Mouse (Mus musculus) brain, adult 2 months (tissue): ENCODE results near the gene Rasa3.

Experiments used
- DNase-seq: peaks from one replicate; pipeline ENCODE4 v3.0.0; 2011; ENCODE audit warnings: low read depth, low spot score

Gene Rasa3

DNA sequence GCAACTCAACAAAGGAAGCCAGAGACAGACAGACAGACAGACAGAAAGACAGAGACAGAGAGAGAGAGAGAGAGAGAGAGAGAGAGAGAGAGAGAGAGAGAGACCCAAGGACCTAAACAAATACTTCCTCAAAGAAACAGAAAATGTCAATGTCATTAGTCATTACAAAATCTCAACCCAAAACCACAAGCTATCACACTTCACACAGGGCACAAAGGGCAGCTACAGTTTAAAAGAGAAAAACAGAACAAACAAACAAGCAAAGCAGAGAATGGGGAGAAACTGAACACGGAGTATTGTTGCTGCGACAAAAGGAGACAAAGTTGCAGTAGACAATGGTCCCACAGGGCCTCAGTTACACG lies 28.3 kb downstream of the Rasa3 start:
- DNase-seq: no peak

DNA sequence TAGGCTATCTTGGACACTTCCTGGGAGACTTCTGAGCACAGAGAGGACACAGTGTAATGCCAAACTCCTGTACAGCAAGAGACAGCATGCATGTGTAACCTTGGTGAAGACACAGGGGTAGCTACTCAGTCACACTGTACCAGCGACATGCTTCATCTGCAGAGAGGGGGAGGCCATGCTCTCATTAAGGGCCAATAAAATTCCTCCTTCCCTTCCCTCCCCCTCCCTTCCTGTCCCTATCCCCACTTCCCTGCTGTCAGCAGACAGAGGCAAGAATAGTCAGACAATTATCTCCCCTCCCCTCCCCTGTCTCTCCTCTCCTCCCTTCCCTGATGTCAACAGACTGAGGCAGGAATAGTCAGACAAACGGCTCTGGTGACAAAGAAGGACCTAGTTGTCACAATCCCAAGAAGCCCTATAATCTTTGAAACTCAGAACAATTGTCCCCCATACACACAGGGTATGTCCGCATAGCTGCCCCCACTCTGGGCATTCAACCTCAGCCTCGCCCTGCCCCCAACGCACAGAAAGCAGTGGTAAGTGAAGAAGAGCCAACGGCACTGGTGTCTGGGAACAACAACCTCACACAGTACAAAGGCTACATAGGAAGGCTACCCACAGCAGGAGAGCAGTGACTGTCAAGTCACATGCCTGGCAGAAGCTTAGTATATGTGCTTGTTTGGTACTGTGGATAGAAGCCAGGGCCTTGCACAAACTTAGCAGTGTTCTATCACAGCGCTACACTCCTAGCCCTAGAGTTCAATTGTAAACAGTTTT lies 28.8 kb downstream of the Rasa3 start:
- peak; percentile 92 for DNase-seq

DNA sequence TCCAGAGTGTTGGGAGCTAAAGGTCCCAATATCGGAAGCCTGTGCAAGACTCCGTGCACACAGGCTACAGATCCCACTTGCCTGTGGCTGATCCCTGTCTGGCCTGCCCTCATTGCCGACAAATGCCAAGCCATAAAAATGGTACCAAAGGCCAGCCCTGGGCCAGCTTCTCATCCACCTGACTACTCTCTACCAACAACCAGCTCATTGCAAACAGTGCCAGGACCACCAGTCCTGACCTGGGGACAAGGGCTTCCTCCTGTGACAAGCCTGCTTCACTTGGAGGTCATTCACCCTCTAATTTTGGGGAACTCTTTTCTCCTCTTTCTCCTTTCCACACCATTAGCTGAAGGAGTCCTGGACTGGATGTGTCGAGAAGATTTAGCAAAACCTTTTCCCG lies 29.8 kb downstream of the Rasa3 start:
- no peak for DNase-seq

DNA sequence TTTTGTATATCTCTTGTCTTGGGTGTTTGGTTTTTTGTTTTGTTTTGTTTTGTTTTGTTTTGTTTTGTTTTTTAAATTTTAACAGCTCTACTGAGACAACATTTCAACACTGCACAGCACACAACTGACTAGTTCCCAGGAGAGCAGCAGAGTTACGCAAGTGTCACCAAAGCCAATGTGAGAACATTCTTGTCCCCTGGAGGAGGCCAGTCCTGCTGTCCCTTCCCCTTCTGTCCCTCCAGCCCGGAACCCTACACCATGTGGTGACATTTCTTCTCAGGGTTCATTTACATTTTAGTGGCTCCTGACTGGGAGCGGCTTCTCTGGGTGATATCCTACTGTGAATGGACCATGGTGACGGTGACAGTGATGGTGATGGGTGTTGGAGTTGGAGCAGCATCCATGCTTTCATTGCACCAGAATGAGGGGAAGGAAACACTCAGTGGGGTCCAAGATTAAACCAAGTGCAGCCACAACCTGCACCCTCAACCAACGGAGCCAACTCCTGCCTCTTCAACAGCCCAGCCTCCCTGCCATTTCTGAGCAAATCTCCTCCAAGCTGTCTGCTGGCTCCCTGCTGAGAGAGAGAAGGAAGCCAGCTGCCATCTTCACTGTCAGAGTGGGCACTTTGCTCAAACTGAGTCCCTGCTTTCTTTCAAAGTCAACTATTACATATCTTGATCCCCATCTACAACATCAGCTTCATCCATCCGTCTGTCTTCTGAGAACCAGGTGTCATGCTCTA lies 32.3 kb downstream of the Rasa3 start:
- DNase-seq: peak; percentile 68

DNA sequence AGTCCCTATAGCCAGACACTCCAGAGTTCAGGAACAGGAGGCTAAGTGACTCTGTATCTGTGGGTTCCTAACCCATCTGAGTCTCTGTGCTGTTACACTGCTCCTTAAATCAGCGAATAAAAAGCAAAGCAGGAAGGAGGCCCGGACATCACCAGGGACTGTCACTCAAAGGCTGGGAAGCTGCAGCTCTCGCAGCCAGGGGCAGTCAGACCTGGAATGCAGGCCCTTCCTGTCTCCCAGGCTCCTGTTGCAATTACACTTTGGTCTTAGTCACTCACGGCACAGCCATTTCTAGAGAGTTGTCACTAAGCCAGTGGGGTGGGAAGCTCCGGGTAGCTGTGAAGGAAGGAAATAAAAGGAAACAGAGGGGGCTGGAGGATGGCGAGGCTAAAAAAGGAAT lies 33.2 kb downstream of the Rasa3 start:
- peak; percentile 92 for DNase-seq

DNA sequence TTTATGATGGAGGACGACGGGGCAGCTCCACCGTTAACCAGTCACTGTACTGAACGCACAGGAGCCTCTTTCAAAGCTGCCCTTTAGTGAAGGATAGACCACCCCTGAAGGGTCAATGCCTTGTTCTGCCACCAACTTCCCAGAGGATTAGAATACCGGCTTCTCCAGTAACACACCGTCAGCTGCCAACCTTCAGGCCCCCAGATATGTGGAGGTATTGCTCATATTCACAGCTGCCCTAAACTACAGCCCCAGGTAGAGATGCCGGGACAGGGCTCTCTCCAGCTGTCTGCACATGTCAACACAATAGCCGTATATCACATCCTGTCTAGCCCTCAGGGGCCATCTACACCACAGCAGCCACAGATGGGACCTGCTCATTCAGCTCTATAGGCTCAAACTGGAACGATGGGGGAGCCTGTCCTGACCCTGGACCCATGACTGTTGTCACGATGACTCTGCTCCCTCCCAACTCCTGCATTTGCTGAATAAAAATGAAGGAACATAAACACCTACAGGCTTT lies 34.7 kb downstream of the Rasa3 start:
- DNase-seq: no peak

DNA sequence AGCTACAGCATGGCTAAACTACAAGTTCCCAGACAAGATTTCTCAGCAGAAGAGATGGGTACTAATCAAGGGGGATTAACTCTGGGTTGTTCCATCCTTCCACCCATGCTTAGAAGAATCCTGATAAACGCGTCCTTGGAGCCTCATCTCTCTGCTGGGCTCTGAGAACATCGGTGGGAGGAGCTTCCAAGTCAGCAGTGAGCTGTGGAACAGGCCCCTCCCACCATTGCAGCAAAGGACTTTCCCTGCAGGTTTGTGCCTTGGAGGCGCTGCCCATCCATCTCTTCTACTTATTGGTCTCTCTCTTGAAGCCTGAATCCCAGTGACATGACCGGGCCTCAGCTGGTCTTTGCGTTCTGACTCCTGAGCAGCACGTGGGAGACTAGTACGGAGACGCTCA lies 36.2 kb downstream of the Rasa3 start:
- peak; percentile 60 for DNase-seq

DNA sequence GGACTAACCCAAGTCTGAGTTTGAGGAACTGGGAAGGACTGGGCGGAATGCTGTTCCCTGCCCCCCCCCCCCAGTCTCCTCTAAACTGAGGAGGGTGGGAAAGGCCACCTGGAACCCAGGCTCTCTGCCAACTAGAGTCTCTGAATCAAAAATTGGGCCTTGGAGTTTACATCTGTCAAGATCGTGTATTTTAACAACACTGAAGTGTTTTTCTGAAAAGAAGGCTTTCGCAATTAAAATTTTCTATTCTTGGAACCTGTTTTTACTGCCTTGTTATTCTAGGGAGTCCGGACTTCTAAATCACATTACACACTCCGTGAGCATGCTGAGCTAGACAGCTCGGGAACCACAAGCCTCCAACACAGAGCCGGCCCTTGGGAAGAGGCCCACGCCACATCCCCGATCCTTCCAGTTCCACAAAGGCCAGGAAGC lies 36.9 kb downstream of the Rasa3 start:
- peak; percentile 81 for DNase-seq

DNA sequence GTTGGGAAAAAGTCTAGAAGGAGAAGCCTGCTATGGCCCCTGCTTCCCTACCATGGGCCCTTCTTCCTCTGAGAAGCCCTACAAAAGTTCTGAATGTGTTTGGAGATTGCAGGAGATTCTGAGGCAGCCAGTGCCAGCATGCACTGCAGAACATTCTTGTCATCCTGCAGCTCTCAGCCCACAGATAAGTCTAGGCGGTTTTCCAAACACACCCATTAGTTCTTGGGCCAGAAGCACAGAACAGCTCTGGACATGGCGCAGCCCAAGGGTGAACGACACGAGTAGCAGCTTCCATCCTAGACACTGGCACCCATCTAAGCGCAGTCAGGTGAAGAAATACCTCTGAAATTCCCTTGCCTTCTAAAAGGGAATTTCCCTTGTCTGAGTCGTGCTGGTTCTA lies 44.3 kb downstream of the Rasa3 start:
- DNase-seq: no peak

DNA sequence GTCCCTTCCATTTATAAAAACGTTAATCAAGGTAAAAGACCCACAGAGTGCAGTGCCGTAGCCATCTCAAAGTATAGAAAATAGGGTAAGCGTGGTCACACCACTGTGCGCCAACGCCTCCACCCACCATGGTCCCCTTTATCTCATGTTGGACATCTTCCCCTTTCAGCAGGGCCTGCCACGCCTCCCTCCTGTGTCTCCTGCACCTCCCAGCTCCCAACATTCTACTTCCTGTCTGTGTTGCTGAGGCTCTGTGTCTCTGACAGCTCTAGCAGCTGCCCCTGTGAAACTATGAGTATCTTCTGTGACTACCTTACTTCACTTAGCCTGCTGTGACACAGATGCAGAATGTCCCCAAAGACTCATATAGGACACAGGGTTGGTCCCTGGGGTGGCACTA lies 45.1 kb downstream of the Rasa3 start:
- no peak for DNase-seq

DNA sequence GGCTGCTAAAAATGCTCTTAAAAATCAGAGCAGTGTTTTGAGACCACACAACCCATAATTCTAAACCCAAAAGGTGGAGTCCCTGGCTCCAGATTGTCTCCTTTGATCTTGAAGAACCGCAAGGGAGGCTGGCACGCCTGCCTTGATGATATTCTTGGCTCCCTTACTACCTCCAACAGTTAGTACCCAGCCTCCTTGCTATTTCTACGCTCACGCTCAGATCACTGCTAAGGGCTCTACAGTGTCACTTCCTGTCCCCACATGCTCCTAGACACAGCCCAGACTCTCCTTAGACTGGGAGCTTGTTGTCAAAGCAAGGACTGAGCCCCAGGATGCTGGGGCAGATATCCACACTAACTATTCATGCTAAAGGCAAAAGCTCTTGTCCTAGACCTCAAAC lies 46.6 kb downstream of the Rasa3 start:
- peak; percentile 84 for DNase-seq

DNA sequence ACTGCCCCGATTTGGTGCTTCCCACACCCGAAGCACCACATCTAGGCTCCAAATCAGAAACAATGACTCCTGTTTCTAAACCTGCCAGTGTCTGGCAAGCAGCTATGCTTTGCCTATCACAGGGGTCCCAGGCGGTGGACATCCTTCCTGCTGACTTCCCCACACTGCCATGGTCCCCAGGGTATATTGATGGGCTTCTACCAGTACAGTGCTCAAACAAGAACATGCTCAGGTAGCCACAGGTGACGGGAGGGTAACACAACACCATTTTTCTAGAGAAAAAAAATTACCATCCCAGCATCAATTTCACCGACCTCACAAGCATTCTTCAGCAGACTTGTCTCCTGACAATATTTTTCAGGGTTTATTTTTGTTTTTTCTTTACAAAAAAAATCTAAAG lies 47.2 kb downstream of the Rasa3 start:
- no peak for DNase-seq

DNA sequence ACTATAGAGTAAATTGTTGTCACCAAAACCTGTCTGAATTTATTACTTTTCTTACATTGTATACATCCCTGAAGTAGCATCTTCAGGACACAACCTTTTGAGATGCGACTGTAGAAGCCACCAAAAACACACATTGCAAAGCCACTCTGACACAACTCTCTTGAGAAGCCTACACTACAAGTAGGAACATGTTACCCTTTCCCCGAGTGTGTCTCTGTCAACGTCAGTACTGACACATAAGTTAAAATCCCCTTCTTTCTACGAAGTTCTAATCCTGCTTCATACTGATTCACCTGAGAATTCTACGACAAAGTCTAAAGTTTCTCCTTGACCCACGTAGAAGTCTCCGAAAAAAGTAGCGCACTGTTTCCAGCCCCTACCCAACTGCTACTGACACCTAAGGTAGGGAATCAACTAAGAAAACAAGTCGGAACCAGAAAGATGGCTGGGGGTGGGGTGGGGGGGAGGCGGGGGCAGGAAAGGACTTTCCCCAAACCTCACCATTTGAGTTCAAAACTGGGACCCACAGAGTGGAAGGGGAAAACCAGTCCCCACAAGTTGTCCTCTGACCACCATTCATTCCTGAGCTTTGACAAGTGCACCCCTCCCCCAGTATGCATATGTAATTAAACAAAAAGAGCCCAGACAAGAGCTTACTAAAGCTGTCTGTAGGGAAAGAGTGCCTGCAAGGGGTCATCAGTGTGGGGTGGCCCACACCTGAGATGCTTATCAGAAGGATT lies 47.9 kb downstream of the Rasa3 start:
- DNase-seq: no peak

DNA sequence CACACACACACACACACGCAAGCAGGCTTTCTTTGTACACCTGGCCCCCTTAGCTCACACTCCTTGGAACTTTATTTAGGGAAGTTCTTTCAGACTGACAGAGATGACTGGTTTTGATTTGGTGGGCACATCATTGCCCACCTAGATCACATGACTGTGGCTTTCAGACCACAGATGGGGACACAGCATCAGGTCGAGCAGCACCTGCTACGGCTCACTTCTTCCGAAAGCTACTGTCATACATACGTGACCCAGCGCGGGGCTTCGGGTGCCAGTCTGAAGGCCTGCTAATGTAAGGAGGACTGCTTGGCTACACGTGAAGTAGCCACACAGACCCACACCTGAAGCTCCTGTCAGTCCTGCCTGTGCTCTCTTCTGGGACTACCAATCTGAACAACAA lies 49.3 kb downstream of the Rasa3 start:
- DNase-seq: no peak

DNA sequence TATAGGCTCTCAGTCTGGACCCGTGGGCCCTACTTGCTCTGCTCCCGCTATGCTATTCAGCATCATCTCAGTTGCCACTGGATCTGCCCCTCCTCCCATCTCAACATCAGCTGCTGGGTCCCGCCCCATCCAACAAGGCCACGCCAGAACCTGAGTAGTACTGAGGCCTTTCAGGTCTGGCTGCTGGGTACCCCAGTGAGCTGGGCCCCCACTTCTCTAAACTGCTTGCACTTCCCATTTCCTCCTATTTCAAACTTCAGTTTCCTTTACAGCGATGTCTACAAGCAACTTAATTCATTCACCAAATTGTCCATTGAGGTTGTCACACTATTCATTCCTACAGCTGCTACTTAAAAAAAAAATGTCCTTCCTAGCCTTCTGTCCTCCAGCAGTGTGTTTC lies 49.8 kb downstream of the Rasa3 start:
- no peak for DNase-seq

DNA sequence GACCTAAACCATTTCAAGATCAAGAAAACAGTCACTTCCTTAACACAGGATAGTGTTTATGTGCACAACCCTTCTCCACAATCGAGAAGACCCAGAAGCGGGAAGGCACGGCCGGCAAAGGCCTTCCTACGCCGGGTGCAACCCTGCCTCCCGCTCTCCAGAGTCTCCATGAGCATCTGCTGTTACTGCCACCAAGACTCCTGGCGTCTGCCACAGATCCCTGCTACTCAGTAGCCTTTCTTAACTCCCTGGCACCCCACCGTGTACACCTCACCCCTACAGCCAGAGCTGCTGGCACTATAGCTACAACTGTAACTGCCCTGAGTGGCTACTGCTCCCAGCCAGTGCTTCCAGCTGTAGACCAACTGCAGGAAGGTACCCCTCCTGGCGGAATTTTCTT lies 51.3 kb downstream of the Rasa3 start:
- DNase-seq: no peak

DNA sequence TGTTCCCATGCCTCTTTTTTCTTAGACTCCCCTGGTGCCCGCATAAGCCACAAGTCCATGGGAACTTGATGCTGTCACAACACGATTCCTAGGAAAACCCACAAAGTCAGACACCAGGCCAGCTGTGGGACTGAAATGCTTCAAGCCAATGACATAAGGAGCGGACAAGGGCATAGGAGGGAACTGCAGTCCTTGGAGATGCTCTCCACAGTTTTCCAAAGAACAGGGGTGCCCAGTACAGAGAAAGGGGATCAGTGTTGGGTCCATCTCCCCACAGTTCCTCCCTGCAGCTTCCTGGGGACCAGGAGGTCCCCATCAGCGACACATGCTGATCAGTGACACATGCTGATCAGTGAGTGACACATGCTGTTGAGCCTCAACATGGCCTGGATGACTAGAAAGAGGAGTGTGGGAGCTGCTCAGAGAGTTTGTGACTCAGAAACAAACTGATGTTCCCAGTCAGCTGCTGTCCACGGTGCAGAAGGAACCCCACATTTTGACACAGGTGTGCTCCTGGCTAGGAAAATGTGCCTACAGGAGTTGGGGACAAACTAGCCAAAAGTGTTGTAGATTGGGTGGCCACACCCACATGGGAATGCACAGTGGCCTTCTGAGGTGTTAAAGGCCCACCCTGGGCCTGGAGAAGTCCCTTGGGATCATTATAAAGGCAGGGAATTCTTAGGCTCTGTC lies 52.0 kb downstream of the Rasa3 start:
- no peak for DNase-seq

DNA sequence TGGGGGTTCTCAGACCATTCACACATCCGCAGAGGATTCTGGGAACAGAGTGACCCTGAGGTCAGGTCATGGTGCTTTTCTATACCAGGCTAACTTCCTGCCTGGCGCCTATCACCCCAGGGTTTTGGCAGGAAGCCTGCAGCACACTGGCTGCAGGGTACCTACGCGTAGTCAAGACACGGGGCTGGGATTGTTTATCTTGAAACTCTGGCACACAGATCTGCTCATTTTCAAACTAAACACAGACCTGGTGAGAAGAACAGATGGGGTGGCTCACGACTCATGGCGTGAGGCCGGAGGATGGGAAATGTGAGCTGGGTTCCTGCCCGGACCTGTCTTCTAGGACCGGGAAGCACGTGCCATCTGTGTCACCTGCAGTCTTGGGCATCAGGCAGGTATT lies 52.5 kb downstream of the Rasa3 start:
- peak; percentile 99 for DNase-seq

DNA sequence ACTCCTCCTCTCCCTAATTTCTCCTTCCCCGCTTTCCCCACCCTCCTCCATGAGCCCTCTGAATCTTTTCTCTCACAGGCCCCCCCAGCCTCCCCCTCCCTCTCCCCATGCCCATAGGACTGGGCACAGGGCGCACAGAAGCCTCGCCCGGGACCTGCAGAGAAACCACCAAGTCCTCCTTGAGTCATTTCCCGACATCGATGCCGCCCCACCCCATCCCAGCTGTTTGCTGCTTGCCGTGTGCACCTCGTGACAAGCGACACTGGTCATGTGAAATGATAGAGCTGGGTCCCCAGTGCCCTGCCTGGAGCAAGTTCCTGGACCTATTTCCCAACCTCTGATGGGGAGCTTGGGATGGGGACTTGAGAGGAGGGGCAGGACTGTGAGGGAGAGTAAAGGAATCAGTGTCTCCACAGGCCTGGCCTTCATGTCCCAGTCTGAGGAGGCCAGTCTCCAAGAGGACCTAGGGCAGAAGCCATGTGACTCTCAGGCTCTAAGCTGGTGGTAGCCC lies 53.4 kb downstream of the Rasa3 start:
- peak; percentile 76 for DNase-seq

DNA sequence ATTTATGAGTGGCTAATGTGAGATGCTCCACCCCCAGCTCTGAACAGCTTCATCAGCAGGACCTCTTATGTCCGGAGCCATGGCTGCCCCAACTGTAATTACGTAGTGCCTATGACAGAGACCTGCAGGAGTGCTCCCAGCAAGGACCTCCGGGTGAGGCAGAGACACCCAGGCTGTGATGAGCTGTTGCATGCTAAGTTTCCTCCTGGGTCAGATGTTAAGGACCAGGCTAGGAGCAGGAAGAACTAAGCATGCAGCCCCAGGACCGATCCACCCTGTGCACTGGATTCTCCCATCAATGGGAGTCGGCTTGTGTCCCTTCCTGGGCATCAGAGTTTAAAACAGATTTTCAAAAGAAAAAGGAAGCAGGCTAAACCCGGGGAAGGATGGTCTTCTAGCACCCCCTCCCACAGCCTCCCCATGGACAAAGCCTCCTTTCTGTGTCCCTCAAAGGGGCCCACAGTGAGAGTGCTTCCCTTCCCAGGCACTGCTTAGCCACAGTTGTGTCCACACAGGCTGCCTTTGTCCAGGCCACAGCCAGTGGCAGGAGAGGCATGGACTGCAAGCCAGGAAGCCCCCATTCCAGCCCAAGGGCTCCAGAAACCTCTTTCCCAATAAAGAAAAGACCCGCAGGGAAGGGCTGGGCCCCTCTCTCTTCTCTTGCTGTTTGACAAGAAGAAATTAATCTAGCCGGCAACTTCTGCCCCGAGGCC lies 54.2 kb downstream of the Rasa3 start:
- DNase-seq: peak; percentile 91
